Mouse (Mus musculus): ENCODE data around the gene Ginm1. TPM values are rescaled to one million over a fixed set of nuclear protein-coding genes. Genes with fewer than 3 reads are reported as not detected.

Gene Ginm1
- polyA plus RNA-seq, 1 experiment: 22.2 TPM

- no peak overlapping the region for H3K4me3 ChIP-seq
- no peak for TF ChIP-seq E2F4 (IDR thresholded peaks at IDR 0.05; ENCODE audit: insufficient read depth)
- TF ChIP-seq REST (IDR thresholded peaks at IDR 0.05; ENCODE audit: insufficient read depth, insufficient read length): no peak
- no peak for TF ChIP-seq POLR2AphosphoS2 (IDR thresholded peaks at IDR 0.05; ENCODE audit: insufficient read length, low read depth)
- no peak for TF ChIP-seq USF1 (IDR thresholded peaks at IDR 0.05; ENCODE audit: low read depth)
- TF ChIP-seq TCF12 (IDR thresholded peaks at IDR 0.05; ENCODE audit: insufficient read depth, poor library complexity, severe bottlenecking): no peak
- TF ChIP-seq TCF3 (IDR thresholded peaks at IDR 0.05; ENCODE audit: insufficient read length, low read depth): no peak
- no peaks in the 10 kb centered on the region for H3K79me2 ChIP-seq (ENCODE audit: control insufficient read depth, insufficient read depth)
- peaks cover 42% of the 10 kb centered on the region for H3K36me3 ChIP-seq (ENCODE audit: control insufficient read depth, insufficient read depth)
- no peak overlapping the region for H3K4me2 ChIP-seq (ENCODE audit: low read depth)
- no peaks in the 10 kb centered on the region for H3K27me3 ChIP-seq (ENCODE audit: control insufficient read depth, insufficient read depth, insufficient read length)
- no peak overlapping the region for H3ac ChIP-seq (ENCODE audit: control insufficient read depth, insufficient read length)
These were observed 26.5 kb upstream of the Ginm1 start for GRCm38 (mm10) chr10:7819156-7819555.

- TF ChIP-seq MYOD1 (IDR thresholded peaks at IDR 0.05; ENCODE audit: control insufficient read depth in 1 of 3, insufficient read length in 2 of 3, low read depth in 2 of 3): no peak
- no peaks in the 10 kb centered on the region for H3K79me2 ChIP-seq (ENCODE audit: control insufficient read depth, insufficient read depth)
- H3ac ChIP-seq (ENCODE audit: control insufficient read depth, insufficient read length): no peak overlapping the region
- H3K4me3 ChIP-seq: no peak overlapping the region
- no peak overlapping the region for H3K4me2 ChIP-seq (ENCODE audit: low read depth)
- H3K36me3 ChIP-seq (ENCODE audit: control insufficient read depth, insufficient read depth): peaks cover 46% of the 10 kb centered on the region
- no peaks in the 10 kb centered on the region for H3K27me3 ChIP-seq (ENCODE audit: control insufficient read depth, insufficient read depth, insufficient read length)
These were observed 26.1 kb upstream of the Ginm1 start for GRCm38 (mm10) chr10:7818676-7819075.

- Histone ChIP-seq H3K27me3 (ENCODE audit: control insufficient read depth, insufficient read depth, insufficient read length) (no peaks in the 10 kb centered on the region), H3ac (ENCODE audit: control insufficient read depth, insufficient read length) (no peak overlapping the region), H3K36me3 (ENCODE audit: control insufficient read depth, insufficient read depth) (peaks cover 46% of the 10 kb centered on the region), H3K4me3 (no peak overlapping the region), H3K4me2 (ENCODE audit: low read depth) (no peak overlapping the region), H3K79me2 (ENCODE audit: control insufficient read depth, insufficient read depth) (no peaks in the 10 kb centered on the region)
- no peak for TF ChIP-seq USF1 (IDR thresholded peaks at IDR 0.05; ENCODE audit: low read depth)
- TF ChIP-seq MYOG (IDR thresholded peaks at IDR 0.05; ENCODE audit: control insufficient read depth in 1 of 3, insufficient read depth in 1 of 3, insufficient read length in 2 of 3, low read depth in 2 of 3): no peak
- no peak for TF ChIP-seq E2F4 (IDR thresholded peaks at IDR 0.05; ENCODE audit: insufficient read depth)
- TF ChIP-seq CEBPB (IDR thresholded peaks at IDR 0.05; ENCODE audit: insufficient read depth, poor library complexity, severe bottlenecking): no peak
- TF ChIP-seq TCF3 (IDR thresholded peaks at IDR 0.05; ENCODE audit: insufficient read length, low read depth): no peak
- TF ChIP-seq MAX (IDR thresholded peaks at IDR 0.05; ENCODE audit: low read depth): no peak
These were observed 23.9 kb upstream of the Ginm1 start for GRCm38 (mm10) chr10:7816476-7816875.

GRCm38 (mm10) chr10:7809937-7810336, 17.3 kb upstream of the Ginm1 start:
- Histone ChIP-seq H3K4me3 (no peak overlapping the region), H3K27me3 (ENCODE audit: control insufficient read depth, insufficient read depth, insufficient read length) (no peaks in the 10 kb centered on the region), H3ac (ENCODE audit: control insufficient read depth, insufficient read length) (no peak overlapping the region), H3K79me2 (ENCODE audit: control insufficient read depth, insufficient read depth) (no peaks in the 10 kb centered on the region), H3K4me2 (ENCODE audit: low read depth) (no peak overlapping the region), H3K36me3 (ENCODE audit: control insufficient read depth, insufficient read depth) (peaks cover 46% of the 10 kb centered on the region)
- TF ChIP-seq MAX (IDR thresholded peaks at IDR 0.05; ENCODE audit: low read depth) (no peak), TCF3 (IDR thresholded peaks at IDR 0.05; ENCODE audit: insufficient read length, low read depth) (no peak), POLR2AphosphoS2 (IDR thresholded peaks at IDR 0.05; ENCODE audit: insufficient read length, low read depth) (no peak), REST (IDR thresholded peaks at IDR 0.05; ENCODE audit: insufficient read depth, insufficient read length) (no peak), SRF (IDR thresholded peaks at IDR 0.05; ENCODE audit: control insufficient read depth, insufficient read length, low read depth) (no peak)

GRCm38 (mm10) chr10:7802519-7803140, 10.0 kb upstream of the Ginm1 start:
- Histone ChIP-seq H3K36me3 (ENCODE audit: control insufficient read depth, insufficient read depth) (peaks cover 61% of the 10 kb centered on the region), H3K79me2 (ENCODE audit: control insufficient read depth, insufficient read depth) (no peaks in the 10 kb centered on the region), H3K4me3 (no peak overlapping the region), H3K4me2 (ENCODE audit: low read depth) (no peak overlapping the region), H3K27me3 (ENCODE audit: control insufficient read depth, insufficient read depth, insufficient read length) (no peaks in the 10 kb centered on the region), H3ac (ENCODE audit: control insufficient read depth, insufficient read length) (no peak overlapping the region)
- no peak for TF ChIP-seq CEBPB (IDR thresholded peaks at IDR 0.05; ENCODE audit: insufficient read depth, poor library complexity, severe bottlenecking)
- no peak for TF ChIP-seq POLR2A (IDR thresholded peaks at IDR 0.05; ENCODE audit: insufficient read length, low read depth)
- TF ChIP-seq TCF12 (IDR thresholded peaks at IDR 0.05; ENCODE audit: insufficient read depth, poor library complexity, severe bottlenecking): no peak
- TF ChIP-seq E2F4 (IDR thresholded peaks at IDR 0.05; ENCODE audit: insufficient read depth): no peak
- TF ChIP-seq MAX (IDR thresholded peaks at IDR 0.05; ENCODE audit: low read depth): no peak

- H3K4me2 ChIP-seq (ENCODE audit: low read depth): no peak overlapping the region
- H3K4me3 ChIP-seq: no peak overlapping the region
- TF ChIP-seq CEBPB (IDR thresholded peaks at IDR 0.05; ENCODE audit: insufficient read depth, poor library complexity, severe bottlenecking) (no peak), E2F4 (IDR thresholded peaks at IDR 0.05; ENCODE audit: insufficient read depth) (no peak), TCF3 (IDR thresholded peaks at IDR 0.05; ENCODE audit: insufficient read length, low read depth) (no peak), MYOG (IDR thresholded peaks at IDR 0.05; ENCODE audit: control insufficient read depth in 1 of 3, insufficient read depth in 1 of 3, insufficient read length in 2 of 3, low read depth in 2 of 3) (no peak), USF1 (IDR thresholded peaks at IDR 0.05; ENCODE audit: low read depth) (no peak), POLR2AphosphoS2 (IDR thresholded peaks at IDR 0.05; ENCODE audit: insufficient read length, low read depth) (no peak), POLR2A (IDR thresholded peaks at IDR 0.05; ENCODE audit: insufficient read length, low read depth) (no peak), REST (IDR thresholded peaks at IDR 0.05; ENCODE audit: insufficient read depth, insufficient read length) (no peak), SRF (IDR thresholded peaks at IDR 0.05; ENCODE audit: control insufficient read depth, insufficient read length, low read depth) (no peak), MYOD1 (IDR thresholded peaks at IDR 0.05; ENCODE audit: control insufficient read depth in 1 of 3, insufficient read length in 2 of 3, low read depth in 2 of 3) (no peak), TCF12 (IDR thresholded peaks at IDR 0.05; ENCODE audit: insufficient read depth, poor library complexity, severe bottlenecking) (no peak), MAX (IDR thresholded peaks at IDR 0.05; ENCODE audit: low read depth) (no peak)
- H3K79me2 ChIP-seq (ENCODE audit: control insufficient read depth, insufficient read depth): no peaks in the 10 kb centered on the region
- peaks cover 67% of the 10 kb centered on the region for H3K36me3 ChIP-seq (ENCODE audit: control insufficient read depth, insufficient read depth)
- no peak overlapping the region for H3ac ChIP-seq (ENCODE audit: control insufficient read depth, insufficient read length)
- H3K27me3 ChIP-seq (ENCODE audit: control insufficient read depth, insufficient read depth, insufficient read length): no peaks in the 10 kb centered on the region
These were observed 8.6 kb upstream of the Ginm1 start for GRCm38 (mm10) chr10:7801258-7801657.
